Mouse (Mus musculus) heart, adult 10 weeks (tissue): ENCODE results near the gene Kank4. TPM values are rescaled to one million over a fixed set of nuclear protein-coding genes. Genes with fewer than 3 reads are reported as not detected.

Experiments
- polyA plus RNA-seq: library from polyadenylated mRNA; stranded (reverse); fragments of 350-450 nt; fragmentation: Illumina TruSeq; extraction: RNeasy Lipid Tissue Mini Kit (QIAGEN cat#74804); gene quantifications from one replicate; pipeline ENCODE4 v1.2.3, GENCODE M21; 2014; ENCODE audit warnings: low read depth, low replicate concordance

Kank4 gene
- polyA plus RNA-seq, result 0.63 TPM

DNA sequence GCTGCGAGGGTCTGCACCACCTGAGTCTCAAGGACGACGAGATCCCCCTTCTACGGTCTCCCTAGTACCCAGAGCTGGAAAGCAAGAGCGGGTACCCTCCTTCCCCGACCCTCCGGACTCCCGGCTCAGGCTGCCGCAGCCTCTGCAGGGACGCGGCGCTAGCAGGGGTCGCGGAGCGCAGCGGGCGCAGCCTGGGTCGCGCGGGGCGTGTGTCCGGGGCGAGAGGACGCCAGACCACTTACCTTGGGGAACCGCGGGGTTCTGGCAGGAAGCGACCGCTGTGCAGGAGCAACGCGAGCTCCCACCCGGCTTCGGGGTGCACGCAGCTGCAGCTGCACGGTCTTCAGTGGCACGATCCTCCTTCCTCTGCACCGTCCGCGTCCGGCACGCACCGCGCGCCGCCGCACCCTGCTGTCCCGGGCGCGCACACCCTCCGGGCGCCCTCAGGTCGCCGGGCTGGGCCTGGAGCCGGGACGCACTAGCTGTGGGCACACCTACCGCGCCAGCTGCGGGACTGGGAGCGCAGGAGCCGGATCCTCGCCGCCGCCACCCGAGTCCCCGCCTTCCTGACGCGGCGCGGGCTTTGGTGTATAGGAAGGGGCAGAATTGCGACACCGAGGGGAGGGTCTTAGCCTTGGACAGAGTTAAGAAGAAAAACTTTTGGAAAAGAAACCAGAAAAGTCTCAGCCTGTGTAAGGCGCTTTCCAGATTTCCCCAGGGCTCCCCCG, at the start of gene Kank4:
Gene Kank4 (minus strand): TSS at position 354 of the 728 bp plus-strand sequence.

DNA sequence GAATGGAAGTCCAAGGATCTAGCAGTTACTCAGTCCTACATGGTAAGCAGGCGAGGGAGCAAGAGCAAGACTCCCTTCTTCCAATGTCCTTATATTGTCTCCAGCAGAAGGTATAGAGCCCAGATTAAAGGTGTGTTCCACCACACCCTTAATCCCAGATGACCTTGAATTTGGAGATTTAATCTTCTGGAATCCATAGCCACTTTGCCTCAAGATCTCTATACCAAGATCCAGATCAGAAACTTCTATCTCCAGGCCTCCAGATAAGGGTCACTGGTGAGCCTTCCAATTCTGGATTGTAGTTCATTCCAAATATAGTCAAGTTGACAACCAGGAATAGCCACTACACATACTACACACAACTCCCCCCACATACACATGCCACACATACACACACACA, 6.4 kb upstream of the Kank4 start, which contains the start of gene I0C0044D17Rik:
Gene I0C0044D17Rik (minus strand): TSS at position 101 of the 400 bp plus-strand sequence.

DNA sequence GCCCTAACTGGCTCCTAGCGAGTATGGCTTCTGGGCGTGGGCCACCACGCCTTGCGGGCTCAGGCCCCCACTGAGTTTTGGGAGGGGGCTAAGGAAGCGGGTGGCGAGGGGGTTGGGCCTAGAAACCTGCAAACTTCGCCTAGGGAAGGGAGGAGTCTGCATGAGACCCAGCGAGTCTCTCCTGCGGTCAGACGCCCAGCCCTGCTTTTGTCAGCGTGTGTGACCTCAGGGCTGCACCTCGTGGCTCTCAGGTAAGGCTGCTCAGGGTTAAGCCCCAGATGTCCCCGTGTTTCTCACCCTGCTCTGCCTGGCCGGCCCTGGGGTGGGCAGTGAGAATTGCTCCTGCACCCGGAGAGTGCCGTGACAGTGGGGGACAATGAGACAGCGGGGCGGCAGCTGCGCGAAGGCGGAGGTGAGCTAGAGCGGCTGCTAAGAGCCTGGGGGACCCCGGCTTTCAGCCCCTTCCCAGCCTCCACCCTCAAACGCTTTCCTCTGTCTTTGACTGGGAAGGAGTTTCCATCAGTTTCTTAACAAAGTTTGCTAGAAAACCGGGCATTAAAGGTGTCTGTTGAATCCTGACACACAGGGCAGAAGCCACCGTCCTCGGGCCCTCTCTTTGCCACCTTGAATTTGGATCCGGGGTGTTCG, 90.6 kb downstream of the Kank4 start, which contains the start of gene L1td1:
Gene L1td1 (plus strand): TSS at position 145 of the 648 bp plus-strand sequence.

Other genes starting within 250 kb of the Kank4 start
- gene L1td1, start 90.8 kb downstream of the Kank4 start, polyA plus RNA-seq, result not detected
- not detected for gene I0C0044D17Rik, start 6.3 kb upstream of the Kank4 start, polyA plus RNA-seq
- gene Usp1, start 106.3 kb upstream of the Kank4 start, polyA plus RNA-seq, result 14.7 TPM
- 6.3 TPM for gene Angptl3, start 213.4 kb upstream of the Kank4 start, polyA plus RNA-seq